Mouse (Mus musculus): Measurements from ENCODE around the gene Tmem260.
"Not testable (repeated sequence)": the region's sequence is repeated elsewhere in the genome, so short reads cannot be mapped to it uniquely, and the experiment has no call there.

The Tmem260 gene

DNA sequence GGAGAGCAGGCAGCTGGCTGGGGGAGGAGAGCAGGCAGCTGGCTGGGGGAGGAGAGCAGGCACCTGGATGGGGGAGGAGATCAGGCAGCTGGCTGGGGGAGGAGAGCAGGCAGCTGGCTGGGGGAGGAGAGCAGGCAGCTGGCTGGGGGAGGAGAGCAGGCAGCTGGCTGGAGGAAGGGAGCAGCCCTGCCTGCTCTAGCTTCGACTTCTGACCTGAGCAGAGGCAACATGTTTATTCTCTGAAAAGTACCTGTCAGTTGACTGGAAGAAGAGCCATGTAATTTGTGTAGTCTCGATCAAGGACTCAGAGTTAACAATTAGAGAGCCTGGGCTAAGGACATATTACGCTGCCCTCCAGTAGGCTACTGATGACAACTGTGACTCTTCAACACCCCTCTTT lies 29.9 kb downstream of the Tmem260 start:
- ATAC-seq (ENCODE audit: insufficient number of reproducible peaks, low FRiP score, low TSS enrichment): not testable (repeated sequence)

- no peak for ATAC-seq (ENCODE audit: insufficient number of reproducible peaks, low FRiP score, low TSS enrichment)
Observed at GRCm38 (mm10) chr14:48476278-48476677, 30.4 kb downstream of the Tmem260 start.

DNA sequence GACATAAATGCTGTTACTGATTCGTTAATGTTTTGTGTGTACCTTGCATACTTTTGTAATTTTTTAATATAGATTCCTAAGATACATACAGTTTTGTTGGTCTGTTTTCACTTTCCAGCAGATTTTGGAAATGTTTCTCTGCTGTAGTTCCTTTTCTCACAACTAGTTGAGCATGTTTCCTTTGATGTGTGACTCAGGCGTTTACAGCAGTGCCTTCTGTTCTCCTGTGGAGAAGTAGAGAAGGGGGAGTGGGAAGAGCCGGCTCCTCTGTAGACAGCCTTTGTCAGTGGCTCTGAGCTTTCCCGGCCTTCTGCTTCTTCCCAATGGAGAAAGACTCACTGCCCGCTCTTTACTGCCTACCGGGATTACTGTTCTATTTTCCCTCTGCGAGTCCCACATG lies 35.7 kb downstream of the Tmem260 start:
- ATAC-seq (ENCODE audit: insufficient number of reproducible peaks, low FRiP score, low TSS enrichment): no peak

GRCm38 (mm10) chr14:48482762-48483161 lies 36.8 kb downstream of the Tmem260 start:
- no peak for ATAC-seq (ENCODE audit: insufficient number of reproducible peaks, low FRiP score, low TSS enrichment)

GRCm38 (mm10) chr14:48493896-48494295 lies 48.0 kb downstream of the Tmem260 start:
- ATAC-seq (ENCODE audit: insufficient number of reproducible peaks, low FRiP score, low TSS enrichment): no peak

DNA sequence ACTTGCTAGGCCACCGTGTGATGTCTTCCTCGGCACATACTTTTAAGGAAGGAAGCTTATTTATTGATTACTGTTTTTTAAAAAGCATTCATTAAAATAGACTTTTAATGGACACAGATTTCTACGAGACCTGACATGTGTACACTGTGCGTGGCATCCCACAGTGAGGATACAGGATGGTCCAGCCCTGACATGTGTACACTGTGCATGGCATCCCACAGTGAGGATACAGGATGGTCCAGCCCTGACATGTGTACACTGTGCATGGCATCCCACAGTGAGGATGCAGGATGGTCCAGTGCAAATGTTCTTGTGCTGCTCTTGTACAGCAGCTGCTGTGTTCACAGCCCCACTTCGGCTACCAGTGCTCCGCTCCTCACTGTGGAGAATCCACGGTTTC lies 56.6 kb downstream of the Tmem260 start:
- ATAC-seq (ENCODE audit: insufficient number of reproducible peaks, low FRiP score, low TSS enrichment): no peak

DNA sequence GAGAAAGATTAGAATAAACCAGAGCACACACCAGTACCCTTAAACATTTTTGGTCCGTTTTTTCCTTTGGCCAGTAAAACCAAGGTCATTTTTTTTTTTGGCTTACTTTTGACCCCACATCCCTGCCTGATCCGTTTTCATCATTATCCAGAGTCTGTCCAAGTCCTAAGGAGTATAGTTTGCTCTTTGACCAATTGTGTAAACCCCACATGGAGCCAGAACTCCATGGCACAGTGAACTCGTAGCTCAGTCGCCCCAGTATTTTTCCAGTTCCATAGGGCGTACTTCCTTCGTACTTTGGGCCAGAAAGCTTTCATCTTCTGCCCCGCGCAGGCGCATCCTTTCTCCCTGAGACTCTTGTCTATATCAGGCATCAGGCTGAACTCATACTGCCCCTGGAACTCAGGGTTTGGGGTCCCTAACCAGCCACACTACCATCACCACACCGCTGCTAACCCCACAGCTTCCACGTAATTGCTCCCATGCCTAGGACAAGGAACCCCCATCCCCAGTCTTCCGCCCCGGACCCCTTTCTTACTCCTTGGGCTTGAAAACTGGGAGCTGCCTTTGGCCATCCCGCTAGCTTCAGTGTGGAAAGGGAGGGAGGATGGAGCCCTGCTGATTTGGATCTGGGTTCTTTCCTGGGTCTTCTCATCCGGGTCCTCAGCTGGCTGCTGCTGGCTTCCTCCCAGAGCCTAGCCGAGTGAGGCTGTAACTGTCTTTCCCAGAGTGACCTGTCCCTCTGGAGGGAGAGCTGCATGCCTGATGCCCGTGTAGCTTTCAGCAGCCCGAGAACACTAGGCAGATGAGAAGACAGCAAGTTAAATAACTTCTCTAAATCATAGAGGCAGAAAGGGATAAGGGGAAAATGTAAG lies 58.0 kb downstream of the Tmem260 start:
- no peak for ATAC-seq (ENCODE audit: insufficient number of reproducible peaks, low FRiP score, low TSS enrichment)

- ATAC-seq (ENCODE audit: insufficient number of reproducible peaks, low FRiP score, low TSS enrichment): no peak
Observed at GRCm38 (mm10) chr14:48504566-48504950, 58.6 kb downstream of the Tmem260 start.

- ATAC-seq (ENCODE audit: insufficient number of reproducible peaks, low FRiP score, low TSS enrichment): no peak
Observed at GRCm38 (mm10) chr14:48505606-48506005, 59.7 kb downstream of the Tmem260 start.

DNA sequence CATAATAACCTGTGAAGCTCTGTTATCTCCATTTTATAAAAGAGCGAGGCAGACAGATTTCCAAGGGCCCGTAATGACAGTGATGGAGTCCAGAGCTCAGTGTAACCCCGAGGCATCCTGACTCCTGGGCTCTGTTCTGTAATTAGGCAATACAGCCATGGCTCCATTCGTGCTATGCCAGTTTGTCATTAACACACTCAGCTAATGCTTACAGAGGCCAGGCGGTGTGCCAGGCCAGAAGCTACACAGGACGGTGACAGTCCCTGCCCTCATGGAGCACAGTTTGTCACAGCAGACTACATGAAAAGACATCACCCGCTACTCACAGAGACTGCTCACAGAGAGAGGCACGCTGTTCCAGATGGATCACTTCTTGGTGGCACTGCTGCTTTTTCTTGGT lies 61.5 kb downstream of the Tmem260 start:
- no peak for ATAC-seq (ENCODE audit: insufficient number of reproducible peaks, low FRiP score, low TSS enrichment)

- no peak for ATAC-seq (ENCODE audit: insufficient number of reproducible peaks, low FRiP score, low TSS enrichment)
Observed at GRCm38 (mm10) chr14:48509131-48509530, 63.2 kb downstream of the Tmem260 start.

- no peak for ATAC-seq (ENCODE audit: insufficient number of reproducible peaks, low FRiP score, low TSS enrichment)
Observed at GRCm38 (mm10) chr14:48513098-48513823, 67.3 kb downstream of the Tmem260 start.

DNA sequence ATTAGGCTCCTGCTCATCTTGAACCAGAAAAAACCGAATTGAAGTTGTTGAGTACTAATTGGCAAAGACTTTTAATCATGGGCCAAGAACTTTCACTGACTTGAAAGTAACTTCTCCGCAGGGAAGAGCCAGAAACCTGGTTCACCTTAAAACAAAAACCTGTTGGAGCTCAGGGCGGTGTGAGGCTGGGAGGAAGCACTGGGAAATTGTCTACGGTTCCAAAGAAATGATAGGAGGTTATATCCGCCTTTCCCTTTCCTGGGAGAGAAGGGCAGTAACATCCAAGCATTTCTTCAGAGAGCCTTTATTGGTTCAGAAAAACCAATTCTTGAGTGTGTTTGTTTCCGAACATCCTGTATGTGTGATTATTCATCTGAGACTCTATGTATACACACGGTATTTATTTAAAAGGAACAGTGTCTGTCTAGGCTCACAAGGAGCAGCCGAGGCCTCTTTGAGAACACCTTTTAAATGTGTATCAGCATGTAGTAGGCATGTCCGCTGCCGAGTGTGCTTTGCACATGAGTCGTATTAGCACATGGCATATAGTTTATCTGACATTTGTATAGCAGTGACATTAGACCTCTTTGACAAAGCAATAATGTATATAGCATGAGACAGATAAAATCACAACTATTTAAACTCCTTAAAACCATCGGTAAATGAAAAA lies 68.0 kb downstream of the Tmem260 start:
- ATAC-seq (ENCODE audit: insufficient number of reproducible peaks, low FRiP score, low TSS enrichment): no peak

DNA sequence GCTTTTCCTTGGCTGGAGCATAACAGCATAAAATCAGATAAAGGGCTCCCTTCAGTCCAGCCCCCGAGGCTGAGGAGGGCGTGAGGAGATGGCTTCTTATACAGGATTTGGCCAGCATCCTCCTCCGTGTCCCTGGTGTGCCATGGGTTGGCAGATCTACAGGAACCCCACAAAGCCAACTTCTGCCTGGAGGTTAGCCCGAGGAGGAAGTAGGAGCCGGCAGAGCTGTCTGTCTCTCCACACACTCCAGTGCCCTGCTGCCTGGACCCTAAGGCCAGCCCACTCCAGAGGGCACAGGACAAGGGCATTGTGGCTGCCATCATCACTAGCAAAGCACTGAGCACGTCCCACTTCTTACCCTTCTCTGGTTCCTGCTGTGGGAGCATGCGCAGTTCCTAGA lies 68.7 kb downstream of the Tmem260 start:
- ATAC-seq (ENCODE audit: insufficient number of reproducible peaks, low FRiP score, low TSS enrichment): 0 out of 2 replicates have a peak, but pooled peaks have one; percentile 28

DNA sequence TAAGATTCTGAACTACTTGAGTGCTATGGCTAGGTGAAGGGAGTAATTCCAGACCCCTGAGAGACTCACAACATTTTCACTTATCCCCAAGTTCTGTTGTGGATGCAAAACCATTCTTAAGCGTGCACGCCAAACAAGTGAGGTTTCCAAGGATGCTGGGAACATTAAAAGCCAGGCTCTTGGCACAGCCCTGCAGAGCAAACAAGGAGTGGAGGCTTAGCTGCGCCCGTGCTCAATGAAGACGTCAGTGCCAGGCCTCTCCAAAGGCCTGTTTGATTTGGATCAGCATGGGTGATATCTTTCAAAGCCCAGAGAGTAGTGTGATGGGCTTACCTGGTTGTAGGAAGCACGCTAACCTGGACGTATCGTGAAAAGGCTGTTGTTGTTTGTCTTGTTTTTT lies 69.6 kb downstream of the Tmem260 start:
- no peak for ATAC-seq (ENCODE audit: insufficient number of reproducible peaks, low FRiP score, low TSS enrichment)

GRCm38 (mm10) chr14:48523361-48523760 lies 77.4 kb downstream of the Tmem260 start:
- ATAC-seq (ENCODE audit: insufficient number of reproducible peaks, low FRiP score, low TSS enrichment): no peak

GRCm38 (mm10) chr14:48524135-48524534 lies 78.2 kb downstream of the Tmem260 start:
- no peak for ATAC-seq (ENCODE audit: insufficient number of reproducible peaks, low FRiP score, low TSS enrichment)

DNA sequence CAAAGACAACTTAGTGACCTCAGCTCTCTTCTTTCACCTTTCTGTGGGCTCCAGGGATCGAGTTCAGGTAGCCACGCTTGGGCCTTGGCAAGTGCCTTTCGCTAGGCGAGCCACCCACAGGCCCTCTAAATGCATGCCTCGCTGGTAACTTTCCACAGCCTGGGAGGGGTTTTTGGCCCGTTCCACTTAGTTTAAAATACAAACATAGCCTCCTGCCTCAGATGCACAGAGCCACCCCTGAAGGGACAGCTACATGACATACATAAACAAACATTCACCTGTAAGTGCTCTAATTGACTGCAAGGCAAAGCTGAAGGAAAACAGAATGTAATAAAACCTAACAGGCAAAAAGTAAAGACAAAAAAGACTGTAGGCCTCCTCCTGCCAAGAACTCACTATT lies 79.1 kb downstream of the Tmem260 start:
- no peak for ATAC-seq (ENCODE audit: insufficient number of reproducible peaks, low FRiP score, low TSS enrichment)

DNA sequence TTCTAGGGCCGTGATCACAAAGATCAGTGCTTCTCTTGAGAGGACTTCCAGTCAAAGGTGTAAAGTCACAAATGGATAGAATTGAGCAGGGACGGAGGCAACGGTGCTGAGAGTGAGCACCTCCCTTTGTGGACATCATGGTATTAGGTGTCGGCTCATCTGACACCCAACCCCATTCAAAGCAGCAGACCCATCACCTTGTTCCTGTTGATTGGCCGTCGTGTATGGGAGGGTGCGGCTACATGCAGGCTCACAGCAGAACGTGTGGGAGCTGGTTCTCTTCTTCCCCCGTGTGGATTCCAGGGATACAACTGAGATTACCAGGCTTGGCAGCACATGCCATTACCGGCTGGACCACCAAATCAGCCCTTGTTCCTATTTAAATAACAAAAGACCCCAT lies 84.7 kb downstream of the Tmem260 start:
- ATAC-seq (ENCODE audit: insufficient number of reproducible peaks, low FRiP score, low TSS enrichment): no peak

GRCm38 (mm10) chr14:48537795-48538766 lies 92.2 kb downstream of the Tmem260 start:
- 0 out of 2 replicates have a peak, but pooled peaks have one; percentile 31 for ATAC-seq (ENCODE audit: insufficient number of reproducible peaks, low FRiP score, low TSS enrichment)
